Mouse (Mus musculus) megakaryocyte progenitor cell, adult 5-6 weeks (primary cell): ENCODE data around the gene Ank3. TPM values are rescaled to one million over a fixed set of nuclear protein-coding genes. Genes with fewer than 3 reads are reported as not detected.

ENCODE experiments used
- ATAC-seq: replicated peaks from 2 replicates; pipeline ENCODE4 v1.8.0; 2016; ENCODE audit warnings: mild to moderate bottlenecking, moderate TSS enrichment, inconsistent platforms; ENCODE audit not compliant: poor library complexity
- total RNA-seq, 2 experiments: library from RNA; stranded (forward) in 1 of 2; stranded (reverse) in 1 of 2; fragments of 157-497, 149-512 nt in 1 of 2; fragments of 200-1000 nt in 1 of 2; gene quantifications; 2 replicates each; pipeline versions ENCODE4 v1.2.3 to v1.2.4; 2015 to 2017

Ank3 gene
- total RNA-seq, 2 experiments from 2014 or later = 0.25 TPM; not detected in 1

DNA sequence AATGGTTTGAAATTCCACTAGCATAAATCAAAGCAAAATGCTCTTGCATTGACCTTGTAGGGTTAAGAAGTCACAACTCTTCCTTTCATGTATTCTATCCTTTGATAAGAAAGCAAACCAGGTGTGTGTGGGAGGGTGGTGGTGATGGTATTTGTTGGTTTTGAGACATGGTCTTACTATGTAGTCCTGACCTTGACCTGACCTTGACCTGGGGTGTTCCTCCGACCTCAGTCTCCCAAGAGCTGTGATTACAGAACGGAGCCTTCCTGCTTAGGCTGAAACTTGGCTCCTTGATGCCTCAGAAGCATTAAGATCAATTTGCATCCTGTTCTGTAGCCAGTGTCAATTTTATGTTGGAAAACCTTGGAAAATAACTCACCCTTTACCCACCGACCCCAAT lies 397.1 kb downstream of the Ank3 start:
- ATAC-seq = no peak

DNA sequence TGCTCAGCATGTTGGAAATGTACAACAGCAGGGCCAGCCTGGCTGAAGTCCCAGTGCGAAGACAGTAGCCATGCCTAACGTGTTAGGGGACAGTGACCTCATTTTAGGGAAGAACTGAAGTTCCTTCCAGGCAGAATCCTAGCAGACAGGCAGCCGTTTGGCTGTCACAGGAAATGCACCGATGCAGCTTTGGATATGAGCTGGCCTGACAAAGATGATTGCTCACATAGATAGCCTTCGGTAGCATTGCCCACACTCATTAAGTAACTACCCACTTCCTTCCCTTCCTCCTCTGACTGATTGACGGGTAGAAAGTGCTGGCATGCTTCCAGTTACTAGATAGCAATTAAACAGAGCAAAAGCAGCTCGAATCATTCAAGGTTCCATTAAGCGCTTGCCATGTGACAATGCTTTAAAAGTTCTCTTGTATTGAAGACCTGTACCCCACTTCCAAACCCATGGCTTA lies 397.9 kb downstream of the Ank3 start:
- ATAC-seq = peak; percentile 94

DNA sequence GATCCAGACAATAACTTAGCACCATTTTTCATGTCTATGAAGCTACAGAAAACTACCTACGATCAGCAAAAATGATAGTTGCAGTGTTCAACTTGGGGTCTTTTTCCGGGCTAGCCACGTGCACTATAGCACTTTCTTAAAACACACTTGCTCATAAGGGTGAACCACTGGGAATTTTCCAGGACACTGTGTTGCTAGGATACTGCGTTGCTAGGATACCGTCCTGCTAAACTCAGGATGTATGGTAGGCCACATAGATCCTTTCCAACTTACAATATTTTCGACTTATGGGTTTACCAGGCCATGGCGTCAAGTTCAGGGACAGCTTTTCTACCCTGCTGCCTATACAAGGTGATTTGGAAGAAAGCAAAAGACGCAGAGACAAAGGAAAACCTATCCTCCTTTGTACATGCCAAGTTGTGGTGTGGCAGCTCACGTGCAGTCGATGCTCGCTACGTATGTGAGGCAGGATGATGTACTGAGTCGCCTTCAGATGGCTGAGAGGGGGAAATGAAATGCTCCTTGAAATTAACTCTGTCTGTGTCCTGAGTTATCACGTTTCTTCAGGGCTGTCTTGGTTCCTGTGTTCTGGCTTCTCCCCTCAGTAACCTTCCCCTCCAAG lies 404.7 kb downstream of the Ank3 start:
- no peak for ATAC-seq

- ATAC-seq = no peak
Observed at GRCm38 (mm10) chr10:69804613-69805012, 406.0 kb downstream of the Ank3 start.

- ATAC-seq = no peak
Observed at GRCm38 (mm10) chr10:69810785-69811184, 412.2 kb downstream of the Ank3 start.

- ATAC-seq = peak; percentile 34; the same call in 1 of the 2 replicates
Observed at GRCm38 (mm10) chr10:69813823-69814522, 415.4 kb downstream of the Ank3 start.

DNA sequence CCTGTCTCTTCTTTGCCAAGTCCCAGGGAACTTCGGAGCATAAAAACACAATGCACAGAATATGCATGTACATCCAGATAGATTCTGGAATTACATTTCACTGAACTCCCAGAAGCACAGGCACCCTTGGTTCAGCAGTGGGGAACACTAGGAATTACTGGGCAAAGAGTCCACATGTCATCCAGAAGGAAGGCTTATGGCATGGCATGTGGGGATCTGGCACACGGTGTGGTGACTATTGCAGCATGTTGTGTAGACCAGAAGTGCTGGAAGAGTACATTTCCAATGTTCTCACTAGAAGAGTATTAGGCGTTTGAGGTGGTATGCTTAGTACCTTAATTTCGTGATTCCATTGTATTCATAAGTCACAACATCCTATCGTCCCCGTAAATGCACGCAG lies 422.7 kb downstream of the Ank3 start:
- ATAC-seq = no peak

- no peak for ATAC-seq
Observed at GRCm38 (mm10) chr10:69828770-69829169, 430.2 kb downstream of the Ank3 start.

DNA sequence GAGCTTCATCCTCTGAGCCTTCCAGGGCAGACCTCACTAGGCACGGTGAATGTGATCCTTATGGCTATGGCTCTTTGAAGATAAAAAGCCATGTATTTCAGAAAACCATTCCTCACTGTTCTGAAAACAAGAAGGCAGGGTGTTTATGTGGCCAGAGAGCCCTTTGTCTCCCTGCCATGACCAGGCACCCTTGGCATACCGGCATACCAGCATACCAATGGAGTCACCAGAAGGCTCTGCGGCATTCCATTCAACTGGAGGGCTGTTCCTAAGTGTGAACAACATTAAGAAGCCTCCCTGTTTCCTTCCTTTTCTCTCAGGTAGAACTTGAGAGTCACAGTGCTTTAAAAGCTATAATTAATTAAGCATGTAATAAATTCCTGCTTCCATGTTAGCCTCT lies 430.7 kb downstream of the Ank3 start:
- no peak for ATAC-seq

DNA sequence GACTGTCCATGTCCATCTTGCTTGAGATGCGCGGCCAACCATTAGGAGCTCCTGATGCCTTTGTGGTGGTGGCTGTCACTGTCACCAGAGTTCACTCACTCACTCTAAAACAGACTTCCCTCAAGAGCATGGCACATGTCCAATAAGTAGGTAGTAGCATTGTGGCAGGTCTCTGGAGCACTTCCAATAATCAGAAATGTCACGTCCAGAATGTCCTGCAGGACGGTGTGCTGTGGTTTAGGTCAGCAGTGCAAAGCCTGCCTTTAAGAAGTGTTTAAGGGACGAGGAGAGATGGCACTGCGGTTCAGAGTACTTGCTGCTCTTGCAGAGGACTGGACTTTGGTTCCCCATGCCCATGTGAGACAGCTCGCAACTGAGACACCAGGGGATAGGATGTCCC lies 433.0 kb downstream of the Ank3 start:
- ATAC-seq = no peak

DNA sequence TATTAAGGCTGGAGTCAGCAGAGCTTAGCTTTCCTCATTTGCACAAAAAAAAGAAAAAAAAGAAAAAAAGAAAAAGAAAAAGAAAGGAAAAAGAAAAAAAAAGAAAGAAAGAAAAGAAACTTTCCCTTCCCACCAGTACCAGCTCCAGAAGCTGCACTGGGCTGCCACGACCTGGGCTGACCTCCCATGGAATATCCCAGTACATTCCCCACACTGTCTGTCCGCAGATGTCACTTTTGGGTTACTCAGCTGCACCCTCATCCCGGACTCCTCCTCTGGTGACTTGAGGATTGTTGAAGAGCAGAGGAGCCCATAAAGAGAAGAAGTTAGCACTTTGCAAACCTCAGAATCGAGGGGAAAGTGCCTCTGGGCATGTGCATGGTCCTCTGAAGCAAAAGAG lies 433.7 kb downstream of the Ank3 start:
- ATAC-seq = no peak

DNA sequence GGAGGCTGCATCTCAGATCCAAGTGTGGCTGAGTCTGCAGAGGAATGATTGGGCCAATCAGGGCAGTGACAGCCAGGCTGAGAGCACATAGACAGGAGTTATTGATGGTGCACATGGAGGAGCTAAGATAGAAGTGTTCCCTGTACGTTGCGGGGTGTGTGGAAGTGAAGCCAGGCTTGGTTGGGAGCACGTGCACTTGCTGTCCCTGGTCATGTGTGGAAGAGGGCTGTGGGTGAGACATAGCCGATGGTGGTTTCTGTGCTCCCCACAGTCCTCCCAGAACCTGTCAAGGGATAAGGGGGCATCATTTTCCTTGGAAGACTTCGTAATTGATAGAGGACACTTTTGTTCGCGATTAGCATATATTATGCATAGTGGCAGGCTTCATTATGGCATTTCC lies 434.2 kb downstream of the Ank3 start:
- no peak for ATAC-seq

- ATAC-seq = no peak
Observed at GRCm38 (mm10) chr10:69834700-69835099, 436.1 kb downstream of the Ank3 start.

DNA sequence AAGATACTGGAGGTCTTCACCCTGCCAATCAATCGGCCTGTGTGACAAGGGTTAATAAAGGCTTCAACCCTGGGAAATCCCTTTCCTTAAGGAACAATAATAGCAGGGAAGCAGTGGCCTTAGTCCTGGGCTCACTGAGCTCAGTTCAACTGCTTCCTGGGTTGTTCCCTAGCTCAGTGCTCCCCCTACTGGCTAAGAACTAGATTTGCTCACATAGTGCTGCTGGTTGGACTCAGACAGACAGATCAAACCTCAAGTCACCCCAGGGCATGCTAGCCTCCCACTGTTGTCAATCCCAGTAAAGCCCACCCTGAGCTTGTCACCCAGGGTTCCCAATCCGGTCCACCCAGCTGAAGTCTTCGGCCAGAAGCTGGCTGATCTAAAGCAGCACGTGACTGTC lies 447.2 kb downstream of the Ank3 start:
- ATAC-seq = peak; percentile 99

- peak; percentile 68 for ATAC-seq
Observed at GRCm38 (mm10) chr10:69852366-69853091, 454.0 kb downstream of the Ank3 start.

DNA sequence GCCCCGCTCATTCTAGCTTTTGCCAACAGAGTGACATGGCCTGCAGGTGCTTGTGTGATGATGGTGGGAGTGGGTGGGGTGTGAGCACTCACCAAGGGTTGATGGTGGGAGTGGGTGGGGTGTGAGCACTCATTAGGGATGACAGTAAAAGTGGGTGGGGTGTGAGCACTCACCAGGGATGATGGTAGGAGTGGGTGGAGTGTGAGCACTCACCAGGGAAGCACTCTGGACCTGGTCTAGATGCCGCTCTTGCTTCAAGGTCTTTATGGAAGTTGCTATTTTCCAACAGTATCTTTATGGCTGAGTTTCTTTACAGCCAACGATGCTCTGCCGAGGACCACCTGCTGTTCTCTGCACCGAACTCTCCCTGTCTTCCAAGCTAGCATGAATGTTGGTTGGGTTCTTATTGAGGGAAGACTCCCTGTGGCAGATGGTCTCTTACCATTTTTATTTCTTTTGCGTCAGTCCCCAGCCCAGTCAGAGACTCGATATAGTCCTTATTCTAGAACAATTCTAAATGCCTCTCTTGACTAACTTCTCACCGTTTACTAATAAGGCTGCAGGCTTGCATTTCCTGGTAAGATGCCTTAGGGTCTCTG lies 456.1 kb downstream of the Ank3 start:
- no peak for ATAC-seq

- ATAC-seq = peak; percentile 54; the same call in 1 of the 2 replicates
Observed at GRCm38 (mm10) chr10:69858011-69858410, 459.4 kb downstream of the Ank3 start.

DNA sequence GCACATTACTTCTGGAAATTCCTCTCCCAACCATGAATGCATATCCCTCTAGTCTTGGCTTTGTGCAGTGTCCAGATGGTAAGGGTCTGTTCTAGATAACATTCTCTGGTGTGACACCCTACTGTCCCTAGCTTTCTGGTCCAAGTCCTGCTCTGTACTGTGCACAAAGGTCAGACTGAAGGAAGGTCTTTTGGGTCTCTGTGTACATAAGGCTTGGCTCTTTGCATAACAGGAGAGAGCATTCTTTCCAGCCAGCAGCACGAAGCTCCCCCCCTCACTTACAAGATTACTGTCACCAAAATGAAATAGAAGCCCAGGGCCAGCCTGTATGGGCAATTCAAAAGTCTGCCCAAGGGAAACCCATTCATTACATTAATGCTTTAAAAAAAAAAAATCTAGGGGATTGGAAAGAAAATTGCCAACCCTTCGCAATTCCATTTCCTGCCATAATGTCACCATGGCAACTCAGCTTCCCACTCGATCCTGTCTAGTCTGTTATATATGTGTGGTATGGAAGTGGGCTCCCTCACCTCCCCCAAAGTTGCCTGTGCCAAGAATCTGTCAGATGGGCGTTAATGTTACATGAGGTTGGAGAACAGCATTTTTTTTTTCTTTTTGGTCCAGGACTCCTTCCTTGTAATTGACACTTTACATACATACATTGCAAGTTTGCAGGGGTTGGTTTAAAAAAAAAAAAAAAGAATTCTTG lies 460.5 kb downstream of the Ank3 start:
- no peak for ATAC-seq

- no peak for ATAC-seq
Observed at GRCm38 (mm10) chr10:69859848-69860479, 461.4 kb downstream of the Ank3 start.

DNA sequence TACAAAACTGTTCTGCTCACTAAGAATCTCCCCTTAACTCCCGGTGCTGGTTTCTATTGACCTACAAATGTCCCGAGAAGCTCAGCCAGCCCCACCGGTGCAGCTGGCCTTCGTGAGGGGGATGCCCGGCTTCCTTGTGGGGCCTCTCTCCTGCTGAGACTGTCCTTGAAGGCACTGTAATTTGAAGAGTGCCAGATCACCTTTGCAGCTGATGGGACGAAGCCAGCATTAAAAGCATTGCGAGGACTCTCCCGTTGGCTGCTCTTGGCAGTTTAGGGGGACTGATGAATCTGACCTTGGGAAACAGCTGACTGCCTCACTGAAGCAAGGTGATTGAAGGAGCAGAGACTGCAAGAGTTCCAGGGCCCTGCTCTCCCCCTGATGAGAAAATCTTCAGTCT lies 464.3 kb downstream of the Ank3 start:
- ATAC-seq = no peak
